Mouse (Mus musculus) CH12.LX (cell line): ENCODE data around the gene Pip4k2c.

ENCODE experiments used
- CTCF ChIP-seq, 2 experiments: IDR thresholded peaks in 1 of 2; conservative IDR thresholded peaks in 1 of 2; 2 replicates each; pipeline ENCODE4 v1.5.1; 2011 to 2012; ENCODE audit warnings: low read depth in 2 of 2, low read length in 2 of 2, improper control_type of control experiment in 1 of 2, inconsistent platforms in 1 of 2, mild to moderate bottlenecking in 1 of 2, moderate library complexity in 1 of 2
- EP300 ChIP-seq: IDR thresholded peaks from 2 replicates; pipeline ENCODE4 v1.6.1; 2011; ENCODE audit warnings: low read length, improper control_type of control experiment
- JUND ChIP-seq: conservative IDR thresholded peaks from 2 replicates; pipeline ENCODE4 v1.6.1; 2011; ENCODE audit warnings: low read depth, low read length, improper control_type of control experiment
- POLR2A ChIP-seq: IDR thresholded peaks from 2 replicates; pipeline ENCODE4 v1.6.1; 2011; ENCODE audit warnings: low read depth, mild to moderate bottlenecking, improper control_type of control experiment, low read length
- UBTF ChIP-seq: IDR thresholded peaks from 2 replicates; pipeline ENCODE4 v1.6.1; 2012; ENCODE audit warnings: low read depth, mild to moderate bottlenecking, inconsistent platforms, low read length, improper control_type of control experiment, moderate library complexity
- USF1 ChIP-seq: IDR thresholded peaks from 2 replicates; pipeline ENCODE4 v1.6.1; 2014; ENCODE audit warnings: low read depth, mild to moderate bottlenecking, inconsistent platforms, low read length, improper control_type of control experiment
- ZC3H11A ChIP-seq: IDR thresholded peaks from 2 replicates; pipeline ENCODE4 v1.6.1; 2012; ENCODE audit warnings: low read depth, mild to moderate bottlenecking, inconsistent platforms, low read length, improper control_type of control experiment

DNA sequence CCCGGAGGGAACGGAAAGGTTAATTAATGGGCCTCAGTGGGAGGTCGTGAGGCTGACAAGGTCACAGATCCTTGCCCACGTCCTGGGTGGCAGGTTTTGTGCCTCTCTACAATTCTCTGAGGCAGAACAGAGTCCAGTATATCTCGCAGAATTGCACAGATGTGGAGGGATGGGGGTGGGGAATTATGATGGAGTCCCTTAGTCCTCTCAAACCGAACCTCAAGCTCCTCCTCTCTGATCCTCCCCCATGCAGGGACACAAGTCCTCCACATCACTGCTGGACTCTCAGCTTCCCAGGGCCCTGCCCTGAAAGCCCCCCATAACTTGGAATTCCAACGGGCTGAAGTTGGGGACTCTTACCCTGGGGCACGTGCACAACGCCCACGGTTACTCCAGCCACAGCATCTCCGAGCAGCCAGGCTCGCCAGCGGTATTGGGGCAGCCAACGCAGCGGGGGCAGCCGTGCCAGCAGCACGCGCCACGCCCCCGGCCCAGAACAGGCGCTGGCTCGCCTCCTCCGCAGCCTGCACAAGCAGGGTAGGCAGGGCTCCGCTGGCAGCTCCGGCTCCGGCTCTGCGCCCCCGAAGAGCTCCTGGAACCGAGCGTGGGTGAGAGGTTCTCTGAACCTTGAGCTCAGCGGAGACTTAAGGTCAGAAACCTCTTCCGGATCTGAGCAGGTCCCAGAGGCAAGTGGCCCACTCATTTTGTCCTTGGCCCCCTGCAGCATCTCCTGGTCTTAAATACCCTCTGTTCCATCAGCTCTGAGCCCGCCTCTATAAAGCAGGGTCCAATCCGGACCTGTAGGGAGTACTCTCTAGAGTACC lies 31.3 kb downstream of the Pip4k2c start, which contains the start of gene Slc26a10:
- TF ChIP-seq POLR2A = no peak
- TF ChIP-seq CTCF (conservative IDR thresholded peaks at IDR 0.05 in 1 of 2, IDR thresholded peaks at IDR 0.05 in 1 of 2; ENCODE audit: low read depth in 2 of 2, low read length in 2 of 2) = no peak
- TF ChIP-seq EP300 = no peak
- no peak for TF ChIP-seq UBTF
- TF ChIP-seq JUND = no peak
- no peak for TF ChIP-seq ZC3H11A
- no peak for TF ChIP-seq USF1
